Mouse (Mus musculus) forelimb bud, embryonic 11.5 days (tissue): ENCODE results near the gene Yipf2.
"Not testable (repeated sequence)": the region's sequence is repeated elsewhere in the genome, so short reads cannot be mapped to it uniquely, and the experiment has no call there.

Source experiments
- DNase-seq: peaks from one replicate; pipeline ENCODE4 v3.0.0-alpha.2; 2012; ENCODE audit warnings: low read depth, low spot score

Gene Yipf2

GRCm38 (mm10) chr9:21598198-21598597 lies 5.6 kb upstream of the Yipf2 start:
- peak; percentile 58 for DNase-seq

GRCm38 (mm10) chr9:21594838-21595237 lies 2.2 kb upstream of the Yipf2 start:
- no peak for DNase-seq

GRCm38 (mm10) chr9:21594350-21594749 lies 1.7 kb upstream of the Yipf2 start:
- not testable (repeated sequence) for DNase-seq

- no peak for DNase-seq
Measured at GRCm38 (mm10) chr9:21593122-21593721, 594 bp upstream of the Yipf2 start.

GRCm38 (mm10) chr9:21591831-21592702 lies 561 bp downstream of the Yipf2 start:
- DNase-seq: no peak

- DNase-seq: no peak
Measured at GRCm38 (mm10) chr9:21591127-21591830, 1.3 kb downstream of the Yipf2 start.

GRCm38 (mm10) chr9:21589538-21589937 lies 3.1 kb downstream of the Yipf2 start:
- DNase-seq: no peak

GRCm38 (mm10) chr9:21588350-21588749 lies 4.3 kb downstream of the Yipf2 start:
- no peak for DNase-seq

GRCm38 (mm10) chr9:21587678-21588349 lies 4.8 kb downstream of the Yipf2 start:
- DNase-seq: no peak

GRCm38 (mm10) chr9:21585401-21585800 lies 7.2 kb downstream of the Yipf2 start:
- DNase-seq: no peak

- no peak for DNase-seq
Measured at GRCm38 (mm10) chr9:21578226-21578625, 14.4 kb downstream of the Yipf2 start.

- no peak for DNase-seq
Measured at GRCm38 (mm10) chr9:21576286-21576685, 16.3 kb downstream of the Yipf2 start.

GRCm38 (mm10) chr9:21575253-21575652 lies 17.4 kb downstream of the Yipf2 start:
- no peak for DNase-seq

GRCm38 (mm10) chr9:21574012-21574801 lies 18.4 kb downstream of the Yipf2 start:
- DNase-seq: no peak

GRCm38 (mm10) chr9:21568657-21569255 lies 23.9 kb downstream of the Yipf2 start:
- DNase-seq: no peak

GRCm38 (mm10) chr9:21567051-21567450 lies 25.6 kb downstream of the Yipf2 start:
- no peak for DNase-seq

GRCm38 (mm10) chr9:21566538-21566937 lies 26.1 kb downstream of the Yipf2 start:
- no peak for DNase-seq

GRCm38 (mm10) chr9:21565004-21565586 lies 27.5 kb downstream of the Yipf2 start:
- DNase-seq: no peak

- DNase-seq: no peak
Measured at GRCm38 (mm10) chr9:21564420-21564819, 28.2 kb downstream of the Yipf2 start.

- no peak for DNase-seq
Measured at GRCm38 (mm10) chr9:21559151-21559550, 33.5 kb downstream of the Yipf2 start.
